Mouse (Mus musculus) kidney, adult 2 months (tissue): ENCODE results near the gene Gnb1. TPM values are rescaled to one million over a fixed set of nuclear protein-coding genes. Genes with fewer than 3 reads are reported as not detected.

Experiments
- DNase-seq: peaks from one replicate; pipeline ENCODE4 v3.0.0; 2021
- H3K27ac ChIP-seq: fragments of 200-500 bp; 2 replicates; pipeline ENCODE4 v1.5.1; 2012; ENCODE audit warnings: low read depth, low read length, control low read depth, inconsistent platforms; ENCODE audit not compliant: insufficient read depth
- H3K27me3 ChIP-seq: fragments of 200-500 bp; replicated peaks from 2 replicates; pipeline ENCODE4 v1.6.1; 2012; ENCODE audit warnings: mild to moderate bottlenecking, moderate library complexity, low read length, inconsistent platforms; ENCODE audit not compliant: control insufficient read depth, insufficient read depth
- H3K36me3 ChIP-seq: fragments of 200-500 bp; 2 replicates; pipeline ENCODE4 v1.6.1; 2012; ENCODE audit warnings: mild to moderate bottlenecking, moderate library complexity, low read length, inconsistent platforms; ENCODE audit not compliant: control insufficient read depth, insufficient read depth
- H3K4me1 ChIP-seq: fragments of 200-500 bp; 2 replicates; pipeline ENCODE4 v1.6.1; 2011; ENCODE audit warnings: low read length; ENCODE audit not compliant: control insufficient read depth, insufficient read depth
- H3K4me3 ChIP-seq: fragments of 200-500 bp; 2 replicates; pipeline ENCODE4 v1.5.1; 2011; ENCODE audit warnings: mild to moderate bottlenecking, low read depth, low read length, control low read depth; ENCODE audit not compliant: insufficient read depth
- CTCF ChIP-seq: fragments of 200-500 bp; conservative IDR thresholded peaks from 2 replicates; pipeline ENCODE4 v1.5.1; 2011; ENCODE audit warnings: low read depth, mild to moderate bottlenecking, control low read depth, low read length, moderate library complexity, mixed read lengths; ENCODE audit not compliant: insufficient read depth, insufficient read length
- POLR2A ChIP-seq: fragments of 200-500 bp; IDR thresholded peaks from one replicate; pipeline ENCODE4 v1.6.1; 2011; ENCODE audit warnings: low read depth, low read length, control low read depth
- WGBS: fragments of 180-500 bp; shearing (Covaris S2); methylation state at CpG from one replicate; pipeline ENCODE4 v1.1.7; 2018; 5-methylcytosine and 5-hydroxymethylcytosine counted together
- polyA plus RNA-seq: library from polyadenylated mRNA; depleted of rRNA; stranded (reverse); fragments of >200 nt; gene quantifications from 2 replicates; pipeline ENCODE4 v1.2.3, GENCODE M21; 2012

The Gnb1 gene
- polyA plus RNA-seq, 1 experiment, result 399 TPM

- peaks cover 27% of the 10 kb centered on the region for H3K4me1 ChIP-seq
- no peaks in the 10 kb centered on the region for H3K27me3 ChIP-seq
- H3K27ac ChIP-seq, result peak overlapping the region; percentile 34
- peak overlapping the region; percentile 73 for H3K4me3 ChIP-seq
- DNase-seq, result peak; percentile 62
- under 1% methylated on average over 51 of the region's 51 CpGs for WGBS
- TF ChIP-seq CTCF, result no peak
- no peak for TF ChIP-seq POLR2A
- no peaks in the 10 kb centered on the region for H3K36me3 ChIP-seq
Measured at GRCm38 (mm10) chr4:155492131-155492633, 1.0 kb downstream of the Gnb1 start.

GRCm38 (mm10) chr4:155494891-155495290 is 3.7 kb downstream of the Gnb1 start:
- no peak overlapping the region for H3K4me3 ChIP-seq

GRCm38 (mm10) chr4:155497963-155498362 is 6.8 kb downstream of the Gnb1 start:
- Histone ChIP-seq H3K27ac (no peak overlapping the region), H3K36me3 (no peaks in the 10 kb centered on the region), H3K4me3 (no peak overlapping the region), H3K27me3 (no peaks in the 10 kb centered on the region), H3K4me1 (0 out of 2 replicates have a peak, but pooled peaks cover 2% of the 10 kb centered on the region)
- DNase-seq, result no peak
- 60% methylated on average over 3 of the region's 3 CpGs for WGBS
- TF ChIP-seq CTCF (no peak), POLR2A (no peak)

More at GRCm38 (mm10) chr4:155494891-155495290, 3.7 kb downstream of the Gnb1 start:
- no peak for DNase-seq
- Histone ChIP-seq H3K27me3 (no peaks in the 10 kb centered on the region), H3K36me3 (no peaks in the 10 kb centered on the region), H3K4me1 (peaks cover 8% of the 10 kb centered on the region; the same call in 1 of the 2 replicates), H3K27ac (no peak overlapping the region)
- WGBS, result 47% methylated on average over 4 of the region's 4 CpGs
- no peak for TF ChIP-seq CTCF
- no peak for TF ChIP-seq POLR2A

- DNase-seq, result no peak
- H3K27me3 ChIP-seq, result no peaks in the 10 kb centered on the region
- H3K36me3 ChIP-seq, result no peaks in the 10 kb centered on the region
- H3K4me3 ChIP-seq, result no peak overlapping the region
- WGBS, result 51% methylated on average over 2 of the region's 2 CpGs
- H3K4me1 ChIP-seq, result peaks cover 10% of the 10 kb centered on the region
- H3K27ac ChIP-seq, result no peak overlapping the region
- TF ChIP-seq POLR2A, result no peak
- TF ChIP-seq CTCF, result no peak
Measured at GRCm38 (mm10) chr4:155501126-155501525, 10.0 kb downstream of the Gnb1 start.

- no peak for DNase-seq
- no peak overlapping the region for H3K27ac ChIP-seq
- H3K4me3 ChIP-seq, result no peak overlapping the region
- WGBS, result 17% methylated on average over 8 of the region's 8 CpGs
- no peaks in the 10 kb centered on the region for H3K27me3 ChIP-seq
- H3K36me3 ChIP-seq, result no peaks in the 10 kb centered on the region
- H3K4me1 ChIP-seq, result peaks cover 19% of the 10 kb centered on the region
- no peak for TF ChIP-seq CTCF
- TF ChIP-seq POLR2A, result no peak
Measured at GRCm38 (mm10) chr4:155505067-155505466, 13.9 kb downstream of the Gnb1 start.

GRCm38 (mm10) chr4:155505671-155506295 is 14.6 kb downstream of the Gnb1 start:
- H3K4me3 ChIP-seq, result no peak overlapping the region
- peaks cover 23% of the 10 kb centered on the region for H3K4me1 ChIP-seq
- H3K27me3 ChIP-seq, result no peaks in the 10 kb centered on the region
- no peak overlapping the region for H3K27ac ChIP-seq
- TF ChIP-seq POLR2A, result no peak
- no peak for TF ChIP-seq CTCF
- no peaks in the 10 kb centered on the region for H3K36me3 ChIP-seq
- no peak for DNase-seq
- 65% methylated on average over 5 of the region's 5 CpGs for WGBS

- Histone ChIP-seq H3K27ac (no peak overlapping the region), H3K4me1 (peaks cover 24% of the 10 kb centered on the region), H3K4me3 (no peak overlapping the region), H3K36me3 (no peaks in the 10 kb centered on the region), H3K27me3 (no peaks in the 10 kb centered on the region)
- TF ChIP-seq CTCF (no peak), POLR2A (no peak)
- DNase-seq, result no peak
- WGBS, result 61% methylated on average over 4 of the region's 4 CpGs
Measured at GRCm38 (mm10) chr4:155508614-155509013, 17.5 kb downstream of the Gnb1 start.

- 66% methylated on average over 1 of the region's 1 CpGs for WGBS
- no peak for DNase-seq
- TF ChIP-seq CTCF (no peak), POLR2A (no peak)
Measured at GRCm38 (mm10) chr4:155510981-155511380, 19.8 kb downstream of the Gnb1 start.

More at GRCm38 (mm10) chr4:155510981-155511380, 19.8 kb downstream of the Gnb1 start:
- Histone ChIP-seq H3K4me1 (peaks cover 19% of the 10 kb centered on the region; the same call in 1 of the 2 replicates), H3K4me3 (no peak overlapping the region), H3K27me3 (no peaks in the 10 kb centered on the region), H3K27ac (no peak overlapping the region), H3K36me3 (no peaks in the 10 kb centered on the region)
